8 mouse cellular contexts compared by ENCODE assay signal in the genomic region with DNA sequence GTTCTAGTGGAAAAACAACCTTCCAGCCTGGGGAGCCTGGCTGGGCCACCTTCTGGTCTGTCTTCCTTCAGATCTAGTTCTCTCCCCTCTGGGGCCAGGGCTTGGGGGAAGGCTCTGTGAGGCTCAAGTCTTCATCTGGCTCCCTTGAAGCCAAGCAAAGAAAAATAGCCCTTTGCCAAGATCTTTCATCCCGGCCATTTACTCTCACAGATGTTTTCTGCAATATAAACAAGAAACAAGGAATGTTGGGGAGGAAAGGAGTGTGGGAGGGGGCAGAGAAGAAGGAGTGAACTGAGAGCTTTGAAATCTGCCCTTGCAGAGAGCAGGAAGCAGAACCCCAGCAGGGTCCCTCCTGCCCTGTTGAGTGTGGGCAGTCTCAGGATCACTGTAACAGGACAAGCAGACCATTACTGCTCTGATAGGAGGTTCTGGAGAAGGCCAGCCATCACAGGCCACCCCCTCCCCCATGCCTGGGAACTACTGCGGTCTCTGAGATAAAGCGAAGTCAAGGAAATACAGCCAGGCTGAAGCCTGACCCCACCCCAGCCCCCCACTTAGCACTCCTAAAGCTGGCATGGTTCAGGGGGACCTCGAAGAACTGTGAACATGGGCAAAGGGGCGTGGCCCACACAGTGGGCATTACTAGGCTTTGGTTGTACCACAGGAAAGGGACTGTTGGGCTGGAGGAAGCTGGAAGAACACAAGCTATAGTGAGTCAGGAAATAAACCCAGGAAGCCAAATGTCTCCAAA.
A peak's percentile ranks its signal among the peaks of the same experiment; 100 is the strongest.
DNase-seq lines count a peak whose midpoint lies in the region; ATAC-seq and TF ChIP-seq lines count a peak whose summit lies in the region.

No protein-coding gene starts in this region.

- no peak for DNase-seq in left cerebral cortex, adult 2 months (ENCODE audit: extremely low spot score in 1 of 2, low spot score in 2 of 2)
- no peak for DNase-seq in left cerebral cortex, adult 11 months (ENCODE audit: low spot score)
- DNase-seq in left cerebral cortex, adult 18-20 months (ENCODE audit: low spot score in 2 of 2), result no peak
- no peak for DNase-seq in spleen, postnatal 36 days (ENCODE audit: low spot score in 2 of 2)

- ATAC-seq in embryonic facial prominence, embryonic 13.5 days (ENCODE audit: insufficient number of reproducible peaks, insufficient read depth, low FRiP score, low TSS enrichment, low read depth), result no peak
- ATAC-seq in intestine, embryonic 15.5 days, result peak; percentile 70
- ATAC-seq in midbrain, embryonic 16.5 days, result no peak
- ATAC-seq in erythroid progenitor cell, adult 5-6 weeks (replicated peaks; ENCODE audit: low FRiP score, poor library complexity, severe bottlenecking), result no peak

- intact Hi-C loops in left cerebral cortex, adult 2 months (cut with DNase I), result loop anchor here (5.0 kb wide), 1 partner anchor 113 kb away; no protein-coding TSS in a partner anchor

- H3K27ac ChIP-seq in left cerebral cortex, adult 2 months, result 0 out of 2 replicates have a peak overlapping the region, but pooled peaks have one; percentile 7
- H3K27ac ChIP-seq in embryonic facial prominence, embryonic 13.5 days, result peak overlapping the region; percentile 85
- peak overlapping the region; percentile 81 for H3K27ac ChIP-seq in intestine, embryonic 15.5 days
- peak overlapping the region; percentile 4; the same call in 1 of the 2 replicates for H3K27ac ChIP-seq in midbrain, embryonic 16.5 days (ENCODE audit: low read length)

- peak overlapping the region; percentile 1; the same call in 1 of the 2 replicates for H3K9ac ChIP-seq in embryonic facial prominence, embryonic 13.5 days
- no peak overlapping the region for H3K9ac ChIP-seq in intestine, embryonic 15.5 days
- H3K9ac ChIP-seq in midbrain, embryonic 16.5 days (ENCODE audit: low read depth, low read length), result no peak overlapping the region

- no peak for TF ChIP-seq CTCF in left cerebral cortex, adult 2 months (IDR thresholded peaks at IDR 0.05)

- H3K4me3 ChIP-seq in left cerebral cortex, adult 2 months, result no peak overlapping the region
- H3K4me3 ChIP-seq in embryonic facial prominence, embryonic 13.5 days, result no peak overlapping the region
- no peak overlapping the region for H3K4me3 ChIP-seq in intestine, embryonic 15.5 days (replicated peaks)
- H3K4me3 ChIP-seq in midbrain, embryonic 16.5 days (ENCODE audit: low read depth, low read length), result no peak overlapping the region

- no peak overlapping the region for H3K4me2 ChIP-seq in embryonic facial prominence, embryonic 13.5 days
- 0 out of 2 replicates have a peak overlapping the region, but pooled peaks have one; percentile 2 for H3K4me2 ChIP-seq in intestine, embryonic 15.5 days (replicated peaks)
- no peak overlapping the region for H3K4me2 ChIP-seq in midbrain, embryonic 16.5 days (ENCODE audit: low read length)

- H3K36me3 ChIP-seq in embryonic facial prominence, embryonic 13.5 days, result no peaks in the 10 kb centered on the region
- no peaks in the 10 kb centered on the region for H3K36me3 ChIP-seq in intestine, embryonic 15.5 days
- no peaks in the 10 kb centered on the region for H3K36me3 ChIP-seq in midbrain, embryonic 16.5 days (ENCODE audit: control insufficient read depth, insufficient read depth, low read length)

- peaks cover 58% of the 10 kb centered on the region for H3K4me1 ChIP-seq in embryonic facial prominence, embryonic 13.5 days
- peaks cover 50% of the 10 kb centered on the region for H3K4me1 ChIP-seq in intestine, embryonic 15.5 days (replicated peaks)
- H3K4me1 ChIP-seq in midbrain, embryonic 16.5 days (ENCODE audit: control insufficient read depth, insufficient read depth, low read length), result peaks cover 7% of the 10 kb centered on the region; the same call in 1 of the 2 replicates

- H3K27me3 ChIP-seq in embryonic facial prominence, embryonic 13.5 days, result no peaks in the 10 kb centered on the region
- no peaks in the 10 kb centered on the region for H3K27me3 ChIP-seq in intestine, embryonic 15.5 days (replicated peaks)
- H3K27me3 ChIP-seq in midbrain, embryonic 16.5 days (ENCODE audit: control insufficient read depth, insufficient read depth, low read depth, low read length), result no peaks in the 10 kb centered on the region

- 65% methylated on average over 5 of the region's 5 CpGs for WGBS in embryonic facial prominence, embryonic 13.5 days
- WGBS in intestine, embryonic 15.5 days, result 33% methylated on average over 5 of the region's 5 CpGs
- WGBS in midbrain, embryonic 16.5 days, result 85% methylated on average over 5 of the region's 5 CpGs

- H3K9me3 ChIP-seq in embryonic facial prominence, embryonic 13.5 days, result no peaks in the 10 kb centered on the region
- no peaks in the 10 kb centered on the region for H3K9me3 ChIP-seq in intestine, embryonic 15.5 days
- H3K9me3 ChIP-seq in midbrain, embryonic 16.5 days (replicated peaks; ENCODE audit: control insufficient read depth, low read length, poor library complexity, severe bottlenecking), result no peaks in the 10 kb centered on the region

Comparison
In these comparisons a context has a peak if more than half of its experiments do, and no peak if none do; other contexts are left out.
1. H3K27ac ChIP-seq: peak in every context shown above with its lines; median percentile 85 in embryonic facial prominence, embryonic 13.5 days; 81 in intestine, embryonic 15.5 days; 7 in left cerebral cortex, adult 2 months; 4 in midbrain, embryonic 16.5 days.